Mouse (Mus musculus): ENCODE data around the gene Dhps.

- TF ChIP-seq POLR2A (IDR thresholded peaks at IDR 0.05; ENCODE audit: borderline replicate concordance, extremely low read depth, low read depth, low read length) (no peak), CTCF (IDR thresholded peaks at IDR 0.05; ENCODE audit: insufficient read depth, low read length) (no peak)
These were observed 34.2 kb upstream of the Dhps start for GRCm38 (mm10) chr8:85037366-85037680.
